Mouse (Mus musculus): ENCODE measurements at regions not wholly inside any gene's neighbourhood (a gene's known extent, or its start where the extent isn't known, plus 50 kb on each side); places are given as distances from the start of the nearest gene placed in this dataset.

GRCm38 (mm10) chr1:35957425-35958372 lies 110.5 kb upstream of the Hs6st1 start:
- DNase-seq (ENCODE audit: low spot score in 2 of 2): no peak

GRCm38 (mm10) chr1:35959729-35960128 lies 108.5 kb upstream of the Hs6st1 start:
- DNase-seq (ENCODE audit: low spot score in 2 of 2): no peak

GRCm38 (mm10) chr1:35960844-35961243 lies 107.4 kb upstream of the Hs6st1 start:
- no peak for DNase-seq (ENCODE audit: low spot score in 2 of 2)

- no peak for DNase-seq (ENCODE audit: low spot score in 2 of 2)
These were observed 106.3 kb upstream of the Hs6st1 start for GRCm38 (mm10) chr1:35961923-35962322.

- DNase-seq (ENCODE audit: low spot score in 2 of 2): no peak
These were observed 99.7 kb upstream of the Hs6st1 start for GRCm38 (mm10) chr1:35968489-35968888.

- no peak for DNase-seq (ENCODE audit: low spot score in 2 of 2)
These were observed 96.6 kb upstream of the Hs6st1 start for GRCm38 (mm10) chr1:35971435-35972189.

- DNase-seq (ENCODE audit: low spot score in 2 of 2): no peak
These were observed 96.0 kb upstream of the Hs6st1 start for GRCm38 (mm10) chr1:35972190-35972584.

GRCm38 (mm10) chr1:35973386-35973785 lies 94.8 kb upstream of the Hs6st1 start:
- no peak for DNase-seq (ENCODE audit: low spot score in 2 of 2)

- no peak for DNase-seq (ENCODE audit: low spot score in 2 of 2)
These were observed 92.5 kb upstream of the Hs6st1 start for GRCm38 (mm10) chr1:35975611-35976208.

- DNase-seq (ENCODE audit: low spot score in 2 of 2): no peak
These were observed 91.7 kb upstream of the Hs6st1 start for GRCm38 (mm10) chr1:35976528-35976927.

GRCm38 (mm10) chr1:35978116-35978515 lies 90.1 kb upstream of the Hs6st1 start:
- no peak for DNase-seq (ENCODE audit: low spot score in 2 of 2)

- DNase-seq (ENCODE audit: low spot score in 2 of 2): no peak
These were observed 89.4 kb upstream of the Hs6st1 start for GRCm38 (mm10) chr1:35978766-35979165.

- no peak for DNase-seq (ENCODE audit: low spot score in 2 of 2)
These were observed 87.0 kb upstream of the Hs6st1 start for GRCm38 (mm10) chr1:35981226-35981625.

- DNase-seq (ENCODE audit: low spot score in 2 of 2): no peak
These were observed 84.8 kb upstream of the Hs6st1 start for GRCm38 (mm10) chr1:35983361-35983760.

- no peak for DNase-seq (ENCODE audit: low spot score in 2 of 2)
These were observed 82.9 kb upstream of the Hs6st1 start for GRCm38 (mm10) chr1:35985318-35985717.

GRCm38 (mm10) chr1:35986666-35987065 lies 81.5 kb upstream of the Hs6st1 start:
- no peak for DNase-seq (ENCODE audit: low spot score in 2 of 2)

GRCm38 (mm10) chr1:35992227-35992909 lies 75.8 kb upstream of the Hs6st1 start:
- DNase-seq (ENCODE audit: low spot score in 2 of 2): no peak

GRCm38 (mm10) chr1:35992937-35993336 lies 75.3 kb upstream of the Hs6st1 start:
- no peak for DNase-seq (ENCODE audit: low spot score in 2 of 2)

- no peak for DNase-seq (ENCODE audit: low spot score in 2 of 2)
These were observed 72.5 kb upstream of the Hs6st1 start for GRCm38 (mm10) chr1:35995691-35996090.

GRCm38 (mm10) chr1:36001319-36001718 lies 66.9 kb upstream of the Hs6st1 start:
- no peak for DNase-seq (ENCODE audit: low spot score in 2 of 2)

- DNase-seq (ENCODE audit: low spot score in 2 of 2): no peak
These were observed 66.4 kb upstream of the Hs6st1 start for GRCm38 (mm10) chr1:36001821-36002220.
